Mouse (Mus musculus) intestine, embryonic 15.5 days (tissue): ENCODE measurements around the gene Dock1. TPM values are rescaled to one million over a fixed set of nuclear protein-coding genes. Genes with fewer than 3 reads are reported as not detected.
A peak's percentile ranks its signal among the peaks of the same experiment; 100 is the strongest.

Experiments used
- ATAC-seq: fragments of 200-750 bp; cut with Nextera tagmentation; 2 replicates; pipeline ENCODE4 v1.8.0; 2017; ENCODE audit warnings: moderate TSS enrichment, moderate library complexity
- H3K27ac ChIP-seq: fragments of 300-500 bp; sonication (generic); 2 replicates; pipeline ENCODE4 v1.5.1; 2015; ENCODE audit warnings: mild to moderate bottlenecking, inconsistent platforms
- H3K27me3 ChIP-seq: fragments of 300-500 bp; sonication (generic); replicated peaks from 2 replicates; pipeline ENCODE4 v1.6.1; 2015; ENCODE audit warnings: inconsistent platforms
- H3K36me3 ChIP-seq: fragments of 300-500 bp; sonication (generic); 2 replicates; pipeline ENCODE4 v1.6.1; 2015; ENCODE audit warnings: inconsistent platforms
- H3K4me1 ChIP-seq: fragments of 300-500 bp; sonication (generic); replicated peaks from 2 replicates; pipeline ENCODE4 v1.6.1; 2015; ENCODE audit warnings: inconsistent platforms
- H3K4me2 ChIP-seq: fragments of 300-500 bp; sonication (generic); replicated peaks from 2 replicates; pipeline ENCODE4 v1.6.1; 2015; ENCODE audit warnings: mild to moderate bottlenecking, inconsistent platforms
- H3K4me3 ChIP-seq: fragments of 300-500 bp; sonication (generic); replicated peaks from 2 replicates; pipeline ENCODE4 v1.5.1; 2015; ENCODE audit warnings: inconsistent platforms
- H3K9ac ChIP-seq: fragments of 300-500 bp; sonication (generic); 2 replicates; pipeline ENCODE4 v1.6.1; 2015; ENCODE audit warnings: inconsistent platforms
- H3K9me3 ChIP-seq: fragments of 300-500 bp; sonication (generic); 2 replicates; pipeline ENCODE4 v1.6.1; 2016; ENCODE audit warnings: inconsistent platforms
- WGBS: fragments of 180-500 bp; shearing (Covaris S2); methylation state at CpG from one replicate; pipeline ENCODE4 v1.1.7; 2015; 5-methylcytosine and 5-hydroxymethylcytosine counted together
- polyA plus RNA-seq: library from polyadenylated mRNA; unstranded; fragments of >200 nt; fragmentation: Nextera tagmentation; extraction: Ambion mirVana; gene quantifications from 2 replicates; pipeline ENCODE4 v1.2.1, GENCODE M21; 2015

Dock1 gene
- polyA plus RNA-seq, 1 experiment from 2014 or later: 29.5 TPM

DNA sequence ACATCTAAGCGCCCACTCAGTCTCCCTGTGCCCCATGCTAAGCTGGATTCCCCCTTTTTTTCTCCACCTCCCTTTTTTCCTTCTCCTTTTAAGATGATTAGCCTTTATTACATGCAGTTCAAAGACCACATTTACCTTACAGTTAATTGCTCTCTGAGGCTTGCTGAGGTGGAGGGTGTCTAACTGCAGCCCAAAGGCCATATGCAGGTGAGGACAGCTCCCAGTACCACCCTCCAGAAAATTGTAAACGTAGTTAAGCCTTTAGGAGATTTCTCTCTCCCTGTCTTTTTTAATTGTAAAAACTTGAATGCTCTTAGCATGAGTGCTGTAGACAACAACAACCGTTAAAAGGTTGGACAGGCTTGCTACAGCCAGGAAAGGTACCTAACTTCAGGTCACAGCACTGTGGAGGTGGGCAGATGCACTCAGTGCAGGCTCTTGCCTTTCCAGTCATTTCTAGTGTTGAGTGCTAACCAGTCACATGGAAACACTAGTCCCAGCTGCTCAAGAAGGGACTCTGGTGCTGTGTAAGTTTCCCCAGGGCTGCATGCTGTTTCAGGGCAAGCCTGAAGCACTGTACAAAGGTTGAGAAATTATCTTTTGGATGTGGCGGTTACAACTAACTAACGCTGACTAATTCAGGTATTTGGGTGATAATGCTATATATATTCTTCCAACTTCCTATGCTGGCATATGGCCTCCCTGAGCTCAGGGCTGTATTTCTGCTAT, 56.2 kb downstream of the Dock1 start:
- Histone ChIP-seq H3K27ac (peak overlapping the region; percentile 64), H3K27me3 (no peaks in the 10 kb centered on the region), H3K4me1 (peaks cover 12% of the 10 kb centered on the region), H3K4me3 (no peak overlapping the region), H3K9me3 (no peaks in the 10 kb centered on the region), H3K4me2 (peak overlapping the region; percentile 28; the same call in 1 of the 2 replicates), H3K9ac (no peak overlapping the region), H3K36me3 (no peaks in the 10 kb centered on the region)
- WGBS: 60% methylated on average over 5 of the region's 5 CpGs
- peak; percentile 90 for ATAC-seq

- ATAC-seq: no peak
- H3K36me3 ChIP-seq: no peaks in the 10 kb centered on the region
Observed at GRCm38 (mm10) chr7:134729348-134729747, 58.9 kb downstream of the Dock1 start.

GRCm38 (mm10) chr7:134730406-134731126, 60.1 kb downstream of the Dock1 start:
- H3K9me3 ChIP-seq: no peaks in the 10 kb centered on the region
- H3K36me3 ChIP-seq: no peaks in the 10 kb centered on the region
- no peak overlapping the region for H3K9ac ChIP-seq
- 95% methylated on average over 3 of the region's 3 CpGs for WGBS
- no peak overlapping the region for H3K27ac ChIP-seq
- no peak overlapping the region for H3K4me2 ChIP-seq
- peaks cover 4% of the 10 kb centered on the region; the same call in 1 of the 2 replicates for H3K4me1 ChIP-seq
- H3K27me3 ChIP-seq: no peaks in the 10 kb centered on the region
- ATAC-seq: no peak
- no peak overlapping the region for H3K4me3 ChIP-seq

More at GRCm38 (mm10) chr7:134729348-134729747, 58.9 kb downstream of the Dock1 start:
- no peak overlapping the region for H3K4me2 ChIP-seq
- no peaks in the 10 kb centered on the region for H3K27me3 ChIP-seq
- H3K9ac ChIP-seq: no peak overlapping the region
- H3K27ac ChIP-seq: no peak overlapping the region
- H3K9me3 ChIP-seq: no peaks in the 10 kb centered on the region
- no peak overlapping the region for H3K4me3 ChIP-seq
- peaks cover 12% of the 10 kb centered on the region for H3K4me1 ChIP-seq

DNA sequence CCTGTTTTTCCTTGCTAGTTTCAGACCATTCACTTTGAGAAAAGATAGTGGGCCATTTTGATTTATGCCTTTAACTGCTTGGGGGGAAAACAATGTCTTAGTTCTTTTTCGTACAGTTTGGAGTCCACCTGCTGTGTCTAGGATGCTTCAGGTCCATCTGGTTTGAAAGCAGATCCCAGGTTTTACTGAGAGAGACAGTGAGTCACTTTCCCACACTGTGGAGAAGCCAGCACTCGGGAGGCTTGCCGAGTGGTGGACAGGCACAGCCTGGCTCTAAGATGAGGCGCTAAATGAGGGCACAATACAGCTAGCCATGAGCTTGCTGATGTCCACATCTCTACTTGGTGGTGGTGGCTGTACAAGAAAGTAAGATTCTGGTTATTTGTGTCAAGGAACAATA, 76.6 kb downstream of the Dock1 start:
- Histone ChIP-seq H3K27ac (no peak overlapping the region), H3K27me3 (no peaks in the 10 kb centered on the region), H3K4me2 (no peak overlapping the region), H3K4me3 (no peak overlapping the region), H3K9ac (no peak overlapping the region), H3K9me3 (no peaks in the 10 kb centered on the region), H3K36me3 (peaks cover 30% of the 10 kb centered on the region), H3K4me1 (no peaks in the 10 kb centered on the region)
- ATAC-seq: no peak
- 91% methylated on average over 4 of the region's 4 CpGs for WGBS

- 92% methylated on average over 3 of the region's 3 CpGs for WGBS
- H3K9me3 ChIP-seq: no peaks in the 10 kb centered on the region
- no peaks in the 10 kb centered on the region for H3K4me1 ChIP-seq
- H3K4me2 ChIP-seq: no peak overlapping the region
- no peak overlapping the region for H3K9ac ChIP-seq
- no peak overlapping the region for H3K4me3 ChIP-seq
- H3K27ac ChIP-seq: no peak overlapping the region
- no peak for ATAC-seq
- no peaks in the 10 kb centered on the region for H3K27me3 ChIP-seq
- H3K36me3 ChIP-seq: peaks cover 24% of the 10 kb centered on the region
Observed at GRCm38 (mm10) chr7:134748376-134748775, 77.9 kb downstream of the Dock1 start.

- H3K27ac ChIP-seq: no peak overlapping the region
- no peak overlapping the region for H3K4me2 ChIP-seq
- no peaks in the 10 kb centered on the region for H3K27me3 ChIP-seq
- H3K9me3 ChIP-seq: no peaks in the 10 kb centered on the region
- H3K4me1 ChIP-seq: no peaks in the 10 kb centered on the region
- ATAC-seq: no peak
- H3K36me3 ChIP-seq: peaks cover 23% of the 10 kb centered on the region
- H3K4me3 ChIP-seq: no peak overlapping the region
- H3K9ac ChIP-seq: no peak overlapping the region
- 88% methylated on average over 1 of the region's 1 CpGs for WGBS
Observed at GRCm38 (mm10) chr7:134749613-134750012, 79.2 kb downstream of the Dock1 start.

DNA sequence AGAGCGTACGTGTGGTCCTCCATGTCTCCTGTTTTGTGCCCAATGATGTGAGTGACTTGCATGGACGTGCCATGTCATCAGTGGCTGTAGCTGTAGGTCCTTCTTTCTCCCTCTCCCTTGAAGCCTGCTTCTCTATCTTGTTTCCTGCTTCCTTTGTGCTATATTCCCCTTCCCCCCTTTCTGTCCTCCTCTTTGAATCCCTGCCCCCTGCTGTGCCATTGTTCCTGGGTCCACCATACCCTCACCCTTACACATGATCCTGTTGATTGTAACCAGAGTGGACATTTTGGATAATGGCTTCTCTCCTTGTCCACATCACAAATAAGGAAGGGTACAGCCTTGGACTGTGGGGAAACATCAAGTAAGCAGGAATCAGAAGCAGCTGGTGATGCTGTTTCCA, 81.0 kb downstream of the Dock1 start:
- Histone ChIP-seq H3K4me3 (no peak overlapping the region), H3K27ac (no peak overlapping the region), H3K27me3 (no peaks in the 10 kb centered on the region), H3K36me3 (peaks cover 16% of the 10 kb centered on the region), H3K4me2 (no peak overlapping the region), H3K9me3 (no peaks in the 10 kb centered on the region), H3K4me1 (no peaks in the 10 kb centered on the region), H3K9ac (no peak overlapping the region)
- ATAC-seq: no peak
- 89% methylated on average over 3 of the region's 3 CpGs for WGBS

GRCm38 (mm10) chr7:134753417-134753816, 83.0 kb downstream of the Dock1 start:
- ATAC-seq: 0 out of 2 replicates have a peak, but pooled peaks have one; percentile 51
- Histone ChIP-seq H3K4me2 (no peak overlapping the region), H3K27ac (no peak overlapping the region), H3K4me1 (no peaks in the 10 kb centered on the region), H3K4me3 (no peak overlapping the region), H3K36me3 (peaks cover 13% of the 10 kb centered on the region), H3K9me3 (no peaks in the 10 kb centered on the region), H3K27me3 (no peaks in the 10 kb centered on the region), H3K9ac (no peak overlapping the region)
- WGBS: 53% methylated on average over 5 of the region's 5 CpGs

DNA sequence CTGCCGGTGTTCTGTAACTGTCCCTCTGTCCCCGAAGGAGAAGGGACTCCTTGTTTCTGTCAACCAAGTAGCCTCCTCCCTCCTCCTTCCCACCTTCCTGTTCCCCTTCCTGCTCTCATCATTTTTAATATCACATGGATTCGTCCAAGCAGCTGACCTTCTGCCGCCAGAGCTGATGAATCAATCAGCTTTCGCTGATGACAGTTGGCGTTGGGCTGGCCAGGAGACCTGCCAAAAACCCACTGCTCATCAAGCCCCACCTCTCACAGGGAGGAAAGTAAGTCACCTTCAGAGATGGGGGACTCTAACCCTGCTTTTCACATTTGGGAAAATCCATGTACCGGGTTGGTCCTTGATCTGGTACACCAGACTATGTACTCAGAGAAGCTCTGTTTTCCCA, 87.2 kb downstream of the Dock1 start:
- no peak overlapping the region for H3K4me3 ChIP-seq
- H3K4me1 ChIP-seq: no peaks in the 10 kb centered on the region
- no peak overlapping the region for H3K27ac ChIP-seq
- 85% methylated on average over 7 of the region's 7 CpGs for WGBS
- no peak overlapping the region for H3K4me2 ChIP-seq
- H3K27me3 ChIP-seq: no peaks in the 10 kb centered on the region
- no peaks in the 10 kb centered on the region for H3K9me3 ChIP-seq
- H3K9ac ChIP-seq: no peak overlapping the region
- H3K36me3 ChIP-seq: peaks cover 11% of the 10 kb centered on the region
- no peak for ATAC-seq

DNA sequence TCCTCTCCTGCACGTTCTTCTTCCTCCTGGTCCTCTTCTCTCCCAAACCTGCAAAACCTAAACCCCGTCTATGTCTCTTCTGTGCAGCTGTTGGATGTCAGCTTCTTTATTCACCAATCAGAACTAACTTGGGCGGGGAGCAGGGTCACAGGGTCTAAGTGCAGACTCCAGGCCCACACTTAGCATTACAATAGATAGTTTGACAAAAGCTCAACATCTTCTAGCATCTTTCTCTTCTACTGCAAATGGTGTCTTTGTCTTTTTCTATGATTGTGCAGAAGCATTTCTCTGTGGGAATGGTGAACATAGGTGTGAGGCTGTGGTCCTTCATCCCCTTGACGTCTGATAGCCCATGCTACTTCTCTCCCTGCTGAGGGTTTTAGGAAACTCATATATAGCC, 91.3 kb downstream of the Dock1 start:
- H3K27ac ChIP-seq: no peak overlapping the region
- no peak for ATAC-seq
- no peak overlapping the region for H3K9ac ChIP-seq
- H3K4me1 ChIP-seq: no peaks in the 10 kb centered on the region
- 86% methylated on average over 4 of the region's 4 CpGs for WGBS
- no peaks in the 10 kb centered on the region for H3K27me3 ChIP-seq
- H3K4me2 ChIP-seq: no peak overlapping the region
- H3K4me3 ChIP-seq: no peak overlapping the region
- no peaks in the 10 kb centered on the region for H3K9me3 ChIP-seq
- H3K36me3 ChIP-seq: peaks cover 23% of the 10 kb centered on the region; the same call in 1 of the 2 replicates

DNA sequence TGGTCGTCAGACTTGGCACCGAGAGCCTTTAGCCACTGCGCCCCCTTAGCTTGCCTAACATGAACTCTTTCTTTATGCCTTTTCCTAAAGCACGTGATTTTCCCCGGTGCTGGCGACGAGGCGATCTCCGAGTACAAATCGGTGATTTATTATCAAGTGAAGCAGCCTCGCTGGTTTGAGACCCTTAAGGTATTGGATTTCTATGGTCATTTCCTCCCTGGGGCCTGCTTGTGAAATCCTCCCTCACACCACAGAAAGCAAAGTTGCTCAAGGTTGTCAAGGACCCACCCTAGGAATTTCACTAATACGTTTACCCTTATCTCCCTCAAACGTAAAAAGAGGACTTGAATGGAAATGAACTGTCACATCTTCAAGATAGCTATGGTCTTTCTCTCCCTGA, 94.7 kb downstream of the Dock1 start:
- Histone ChIP-seq H3K9me3 (no peaks in the 10 kb centered on the region), H3K4me1 (no peaks in the 10 kb centered on the region), H3K36me3 (peaks cover 39% of the 10 kb centered on the region; the same call in 1 of the 2 replicates), H3K4me2 (no peak overlapping the region), H3K27ac (no peak overlapping the region), H3K9ac (no peak overlapping the region), H3K27me3 (no peaks in the 10 kb centered on the region), H3K4me3 (no peak overlapping the region)
- no peak for ATAC-seq
- 77% methylated on average over 13 of the region's 13 CpGs for WGBS

DNA sequence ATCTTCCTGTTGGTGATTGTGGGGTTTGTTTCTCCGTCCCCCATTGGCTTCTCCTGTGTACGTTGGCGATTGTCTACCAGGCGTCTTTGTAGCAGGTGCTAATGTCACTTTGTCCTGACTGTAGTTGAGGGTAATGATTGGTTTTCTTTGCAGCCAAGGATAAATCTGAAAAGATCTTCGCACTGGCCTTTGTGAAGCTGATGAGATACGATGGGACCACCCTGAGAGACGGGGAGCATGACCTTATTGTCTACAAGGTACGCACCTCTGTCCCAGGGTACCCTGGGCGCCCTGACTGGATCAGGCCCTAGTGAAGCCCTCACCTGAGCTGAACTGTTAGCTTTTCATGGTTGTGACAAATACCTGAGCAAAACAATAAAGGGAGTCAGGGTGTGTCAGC, 100.9 kb downstream of the Dock1 start:
- Histone ChIP-seq H3K36me3 (peaks cover 34% of the 10 kb centered on the region), H3K9me3 (no peaks in the 10 kb centered on the region), H3K4me2 (no peak overlapping the region), H3K27ac (no peak overlapping the region), H3K9ac (no peak overlapping the region), H3K27me3 (no peaks in the 10 kb centered on the region), H3K4me1 (no peaks in the 10 kb centered on the region), H3K4me3 (no peak overlapping the region)
- ATAC-seq: no peak
- 95% methylated on average over 9 of the region's 9 CpGs for WGBS

DNA sequence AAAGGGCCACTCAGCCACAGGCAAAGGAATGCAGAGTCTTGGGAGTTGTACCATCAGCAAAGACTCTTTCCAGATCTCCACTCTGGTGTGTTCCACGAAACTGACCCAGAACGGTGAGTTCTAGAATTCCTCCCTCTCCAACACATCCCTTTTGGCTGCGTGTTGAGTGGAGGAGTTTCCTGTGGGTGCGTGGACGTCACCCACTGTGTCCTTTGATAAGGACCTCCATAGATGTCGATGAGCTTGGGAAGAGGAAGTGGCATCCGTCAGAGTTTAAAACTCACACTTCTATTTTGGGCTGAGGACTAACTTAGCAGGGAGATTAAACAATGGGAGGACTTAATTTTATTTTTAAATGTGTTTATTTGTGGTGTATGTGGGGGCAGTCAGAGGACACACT, 101.9 kb downstream of the Dock1 start:
- no peaks in the 10 kb centered on the region for H3K9me3 ChIP-seq
- peaks cover 27% of the 10 kb centered on the region for H3K36me3 ChIP-seq
- H3K4me3 ChIP-seq: no peak overlapping the region
- H3K4me1 ChIP-seq: no peaks in the 10 kb centered on the region
- no peak overlapping the region for H3K9ac ChIP-seq
- H3K27ac ChIP-seq: no peak overlapping the region
- H3K27me3 ChIP-seq: no peaks in the 10 kb centered on the region
- ATAC-seq: no peak
- WGBS: 89% methylated on average over 7 of the region's 7 CpGs
- no peak overlapping the region for H3K4me2 ChIP-seq
